Mouse (Mus musculus) lung, postnatal 10 days (tissue): ENCODE data around the gene Gabarapl1.
"Not testable (repeated sequence)": the region's sequence is repeated elsewhere in the genome, so short reads cannot be mapped to it uniquely, and the experiment has no call there.

ENCODE experiments used
- DNase-seq: peaks from one replicate; pipeline ENCODE4 v3.0.0; 2021

Gene Gabarapl1

DNA sequence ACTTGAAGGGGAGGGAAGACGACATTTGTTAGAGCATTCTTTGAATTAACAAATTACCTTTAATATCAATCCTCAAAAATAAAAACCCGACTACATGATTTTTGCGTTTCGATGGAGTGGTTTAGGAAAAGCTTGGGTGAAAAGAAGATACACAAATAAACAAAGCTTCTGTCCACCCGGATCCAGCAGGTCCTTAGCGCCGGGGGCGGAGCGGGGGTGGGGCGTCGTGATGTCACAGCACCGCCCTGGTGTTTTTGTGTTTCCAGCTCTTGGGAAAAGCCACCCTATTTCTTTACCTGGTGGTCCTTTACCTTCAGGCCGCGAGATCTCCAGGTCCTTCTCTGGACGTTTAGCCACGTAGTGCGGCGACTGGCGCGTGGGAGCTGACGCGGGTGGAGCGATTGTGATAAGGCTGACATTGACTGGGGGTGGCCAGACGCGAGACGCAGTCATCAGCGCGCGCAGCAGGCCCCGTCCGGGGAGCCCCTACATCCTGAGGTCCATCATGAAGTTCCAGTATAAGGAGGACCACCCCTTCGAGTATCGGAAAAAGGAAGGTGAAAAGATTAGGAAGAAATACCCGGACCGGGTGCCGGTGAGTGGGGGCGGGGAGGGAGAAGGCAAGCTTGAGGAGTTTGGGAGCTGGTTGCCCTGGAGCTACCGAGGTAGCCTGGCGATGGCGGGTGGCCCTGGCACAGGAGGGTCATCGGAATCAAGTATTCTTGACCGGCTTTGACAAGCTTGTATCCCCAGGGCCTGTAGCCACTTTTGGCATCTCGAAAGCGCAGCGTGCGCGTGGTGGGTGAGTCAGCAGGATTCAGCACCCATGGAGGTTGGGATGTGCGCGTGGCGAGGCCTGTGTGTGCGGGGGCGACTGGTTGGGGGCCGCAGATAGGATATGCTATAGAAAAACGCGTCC lies at the start of gene Gabarapl1:
Gene Gabarapl1 (plus strand): TSS at position 219 of the 919 bp plus-strand sequence.
- DNase-seq, result peak; percentile 88

DNA sequence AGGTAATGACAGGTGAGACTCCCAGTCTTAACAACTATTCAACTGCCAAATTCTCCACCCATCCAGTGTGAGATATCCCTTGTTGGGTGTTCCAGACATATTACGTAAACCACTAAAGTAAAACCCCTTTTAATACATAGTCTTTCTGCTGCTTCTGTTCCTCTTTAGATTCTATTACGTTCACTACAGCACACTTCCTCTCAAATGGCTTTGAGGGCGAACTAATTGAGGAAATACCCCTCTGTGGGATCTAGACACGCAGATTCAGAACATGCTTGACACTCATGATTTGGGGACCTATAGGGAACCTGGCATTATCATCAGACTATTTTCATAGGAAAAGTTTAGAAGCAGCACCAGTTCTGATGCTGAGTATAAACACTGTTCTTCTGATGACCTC lies 38.0 kb upstream of the Gabarapl1 start:
- no peak for DNase-seq

DNA sequence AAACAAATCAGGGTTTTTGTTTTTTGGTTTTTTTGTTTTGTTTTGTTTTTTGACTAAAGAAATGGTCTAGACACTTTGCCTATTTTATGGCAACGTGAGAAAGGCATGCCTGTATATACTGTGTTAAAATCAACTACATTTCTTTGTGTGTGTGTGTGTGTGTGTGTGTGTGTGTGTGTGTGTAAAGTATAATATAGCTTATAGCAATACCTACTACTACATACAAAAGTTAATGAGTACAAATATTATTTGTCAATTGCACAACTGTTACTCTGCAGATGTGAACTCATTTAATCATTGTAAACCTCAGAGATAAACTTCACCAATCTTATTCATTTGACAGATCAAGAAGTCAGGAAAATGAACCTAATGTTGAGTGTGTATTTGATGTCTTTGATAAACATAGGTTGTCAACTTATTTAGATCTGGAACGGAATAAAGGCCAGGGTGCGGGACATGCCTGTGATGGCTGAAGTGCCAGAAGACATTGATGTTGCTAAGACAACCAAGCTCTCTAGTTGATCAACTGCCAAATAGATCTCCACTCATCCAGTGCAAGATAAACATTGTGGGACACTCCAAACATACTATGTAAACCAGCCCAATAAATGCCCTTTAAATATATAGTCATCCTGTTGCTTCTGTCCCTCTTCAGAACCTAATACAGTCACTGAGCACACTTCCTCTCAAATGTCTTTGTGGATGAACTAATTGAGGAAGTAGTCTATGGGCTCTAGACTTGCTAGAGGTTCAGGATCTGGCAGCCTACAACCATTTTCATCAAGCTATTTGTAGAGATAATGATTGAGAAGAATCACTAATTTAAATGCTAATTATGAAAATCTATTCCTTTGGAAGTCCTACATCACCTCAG lies 35.4 kb upstream of the Gabarapl1 start:
- no peak for DNase-seq

DNA sequence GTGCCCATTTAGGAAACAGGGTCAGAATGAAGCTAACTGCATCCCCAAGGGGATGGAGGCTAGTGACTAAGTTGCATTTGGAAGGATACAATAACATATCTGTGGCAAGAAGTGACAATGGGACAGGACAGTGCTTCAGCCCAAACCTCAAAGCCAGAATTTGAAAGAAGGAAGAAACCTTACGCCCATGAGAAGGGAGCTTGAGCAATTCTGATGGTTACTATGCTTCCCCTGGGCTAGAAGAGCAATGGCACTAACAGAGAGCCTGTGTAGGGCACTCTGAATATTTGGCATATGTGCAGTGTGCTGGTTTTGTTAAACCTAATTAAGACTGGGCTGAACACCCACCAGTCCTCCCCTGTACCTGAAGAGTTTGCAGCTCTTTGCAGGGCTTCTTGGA lies 33.4 kb upstream of the Gabarapl1 start:
- DNase-seq, result not testable (repeated sequence)

DNA sequence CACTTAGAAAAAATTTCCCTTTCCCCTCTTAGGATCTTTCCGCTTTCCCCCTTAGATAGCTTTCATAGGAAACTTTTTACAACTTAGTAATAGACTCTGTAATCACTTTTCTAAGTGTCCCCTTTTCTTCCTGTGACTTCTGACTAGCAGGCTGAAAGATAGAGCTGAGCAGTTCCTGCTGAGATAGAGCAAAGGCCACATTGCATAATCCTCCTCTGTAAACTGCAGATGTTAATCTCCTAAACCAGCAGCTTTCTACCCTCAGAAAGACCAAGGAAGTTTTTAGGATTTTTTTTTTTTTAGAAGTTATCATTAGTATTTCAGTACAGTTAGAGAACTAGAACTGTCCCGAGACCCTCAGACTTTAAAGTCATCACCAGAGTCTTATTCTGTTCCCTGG lies 29.5 kb upstream of the Gabarapl1 start:
- no peak for DNase-seq

DNA sequence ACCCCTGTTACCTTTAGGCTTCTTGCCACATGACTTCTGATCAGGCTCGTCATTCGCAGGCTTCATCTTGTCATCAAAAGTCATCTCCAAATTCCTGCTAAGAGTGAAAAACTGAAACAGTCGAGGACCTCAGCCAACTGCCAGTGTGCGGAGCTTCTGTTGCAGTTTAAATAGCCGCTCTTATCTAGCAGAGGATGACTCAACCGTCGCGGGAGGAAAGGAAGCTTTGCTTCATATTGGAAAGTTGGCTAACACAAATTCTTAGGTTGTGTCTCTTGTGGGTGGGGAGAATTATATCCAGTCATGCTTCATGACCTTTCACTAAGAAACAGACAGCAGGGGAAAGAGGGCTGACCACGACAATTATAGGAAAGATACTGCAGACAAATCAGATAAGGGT lies 25.9 kb upstream of the Gabarapl1 start, which contains the start of gene Olr1:
Gene Olr1 (minus strand): TSS at position 142 of the 400 bp plus-strand sequence.
- DNase-seq, result no peak

DNA sequence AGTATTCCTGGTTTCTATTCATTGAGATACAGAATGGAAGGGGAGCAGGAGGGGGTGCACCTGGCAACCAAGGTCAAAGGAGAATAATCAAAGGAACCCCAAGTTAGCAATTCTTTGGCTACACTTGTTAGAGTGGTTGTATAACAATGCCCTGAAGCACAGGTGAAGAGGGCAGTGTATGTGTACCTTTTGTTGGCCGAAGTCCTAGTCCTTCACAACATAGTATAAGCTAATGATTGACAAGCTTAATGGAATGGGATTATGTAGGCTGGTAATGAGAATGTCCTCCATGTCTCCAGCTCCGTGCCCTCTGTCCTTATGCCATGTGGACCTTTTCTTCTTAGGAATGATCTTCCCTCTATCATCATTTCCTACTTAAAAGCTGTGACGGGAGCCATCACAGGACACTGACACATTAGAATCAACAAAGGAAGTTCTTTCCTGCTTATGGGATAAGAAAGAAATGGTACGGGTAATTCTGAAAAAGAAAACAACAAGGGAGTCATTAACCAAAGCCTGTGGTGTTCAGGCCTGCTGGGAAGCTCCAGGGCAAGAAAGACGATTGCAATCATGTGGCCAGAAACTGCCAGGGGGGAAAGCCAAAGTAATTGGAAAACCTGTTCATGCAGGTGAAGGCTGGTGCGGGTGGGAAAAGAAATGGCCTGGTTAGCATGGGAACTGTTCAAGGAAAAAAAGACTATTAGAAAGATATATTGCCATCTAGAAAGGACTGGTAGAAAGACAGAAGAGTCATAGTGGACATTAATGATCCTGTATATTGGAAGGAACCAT lies 22.6 kb upstream of the Gabarapl1 start:
- DNase-seq, result no peak

DNA sequence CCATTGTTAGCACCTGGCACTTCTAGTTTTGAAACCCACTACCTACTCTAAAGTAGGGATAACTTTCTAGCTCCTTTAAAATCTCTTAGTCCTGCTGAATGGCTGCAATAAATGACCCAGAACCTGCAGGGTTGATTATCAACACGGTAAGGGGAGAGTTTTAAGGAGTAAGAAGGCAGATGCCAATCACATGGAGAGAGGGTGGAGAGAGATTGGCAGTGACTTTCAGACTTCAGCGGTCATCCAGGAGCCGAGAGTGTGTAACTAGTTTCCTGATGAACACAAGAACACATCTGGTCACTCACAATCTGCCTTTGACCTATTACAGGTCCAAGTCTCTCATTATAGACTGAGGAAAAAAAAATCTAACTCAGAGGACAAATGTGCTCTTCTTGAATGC lies 20.6 kb upstream of the Gabarapl1 start, which contains the start of gene Tmem52b:
Gene Tmem52b (plus strand): TSS at position 189 of the 400 bp plus-strand sequence.
- no peak for DNase-seq

DNA sequence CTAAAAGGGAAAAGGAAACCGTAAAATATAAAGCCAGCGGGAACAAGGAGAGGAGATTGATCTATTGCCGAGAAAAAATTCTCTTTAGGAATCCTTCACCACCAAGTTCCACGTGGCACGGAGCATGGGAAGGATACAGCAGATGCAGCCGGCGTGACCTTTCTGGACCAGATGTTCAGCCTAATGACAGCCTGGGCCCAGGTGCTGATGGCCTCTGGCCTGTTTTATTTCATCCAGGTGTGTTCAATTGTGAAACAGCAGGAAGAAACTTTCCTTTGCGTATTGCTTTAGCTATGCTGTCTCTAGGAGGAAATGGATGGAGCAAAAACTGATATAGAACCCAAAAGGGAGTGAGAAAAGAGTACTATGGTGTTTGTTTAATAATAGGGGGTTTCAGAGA lies 20.1 kb upstream of the Gabarapl1 start:
- no peak for DNase-seq

DNA sequence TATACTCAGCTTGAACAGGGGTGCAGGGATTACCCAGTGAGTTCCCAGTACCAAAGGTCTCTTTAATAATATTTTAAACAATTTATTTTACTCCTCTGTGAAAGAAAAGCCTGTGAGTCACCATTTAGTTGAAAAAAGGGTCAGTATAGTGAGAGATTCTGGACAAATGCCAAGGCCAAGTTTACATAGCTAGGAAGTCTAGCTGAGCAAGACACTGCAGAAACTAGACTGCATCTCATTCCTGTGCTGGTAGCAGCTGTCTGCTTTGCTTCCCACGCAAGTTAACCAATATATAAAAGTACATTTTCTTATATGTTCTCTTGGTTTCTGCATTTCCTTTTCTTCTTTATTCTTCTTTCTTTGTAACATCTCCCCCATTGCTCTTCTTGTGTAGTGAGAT lies 19.6 kb upstream of the Gabarapl1 start:
- peak; percentile 59 for DNase-seq

DNA sequence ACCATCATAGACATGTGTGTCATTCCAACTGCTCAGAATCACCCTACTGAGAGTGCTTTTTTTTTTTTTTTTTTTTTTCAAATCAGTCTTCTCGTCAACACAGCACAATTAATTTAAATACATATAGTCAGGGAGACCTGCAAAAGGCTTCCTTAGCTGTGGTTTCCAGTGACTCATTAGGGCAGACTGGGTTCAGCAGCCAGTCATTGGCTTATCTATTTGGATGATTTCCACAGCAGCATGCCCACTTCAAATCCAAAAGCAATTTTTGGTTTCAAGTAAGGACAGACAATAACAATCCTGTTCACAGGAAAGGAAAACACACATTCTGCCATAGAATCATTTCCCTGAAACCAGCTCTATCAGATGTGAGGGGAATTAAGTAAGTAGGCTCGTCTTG lies 18.6 kb upstream of the Gabarapl1 start:
- no peak for DNase-seq

DNA sequence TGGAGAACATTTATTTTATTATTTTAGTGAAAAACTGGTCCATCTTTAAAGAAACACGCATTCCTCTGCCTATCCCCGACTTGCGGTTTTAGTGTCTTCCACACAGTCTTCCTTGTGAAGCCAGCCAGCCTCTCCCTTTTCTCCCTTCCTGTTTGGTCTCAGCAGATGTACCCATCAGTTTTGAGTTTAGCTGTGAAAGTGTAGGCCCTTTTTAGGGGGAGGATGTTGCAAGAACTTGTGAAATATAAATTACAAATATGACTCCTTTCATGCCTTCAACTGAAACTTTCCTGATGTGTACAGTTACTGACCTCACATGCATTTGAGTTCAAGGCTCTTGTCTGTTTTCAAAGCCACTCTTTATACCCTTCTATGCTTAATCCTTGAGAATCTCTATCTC lies 17.9 kb upstream of the Gabarapl1 start:
- DNase-seq, result no peak

DNA sequence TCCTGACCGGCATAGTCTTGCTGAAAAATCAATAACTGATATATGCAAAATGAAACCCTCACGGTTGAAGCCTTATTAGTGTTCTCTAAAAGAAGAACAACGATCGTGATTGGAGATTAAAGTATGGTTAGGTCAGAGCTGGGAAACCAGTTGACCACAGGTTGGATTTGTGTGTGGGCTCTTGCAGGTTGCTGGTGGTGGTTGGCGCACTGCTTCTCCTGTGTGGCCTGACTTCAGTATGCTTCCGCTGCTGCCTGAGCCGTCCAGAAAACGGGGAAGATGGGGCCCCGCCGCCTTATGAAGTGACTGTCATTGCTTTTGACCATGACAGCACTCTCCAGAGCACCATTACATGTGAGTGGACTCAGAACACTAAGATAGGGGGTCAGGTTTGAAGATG lies 16.6 kb upstream of the Gabarapl1 start:
- DNase-seq, result no peak

DNA sequence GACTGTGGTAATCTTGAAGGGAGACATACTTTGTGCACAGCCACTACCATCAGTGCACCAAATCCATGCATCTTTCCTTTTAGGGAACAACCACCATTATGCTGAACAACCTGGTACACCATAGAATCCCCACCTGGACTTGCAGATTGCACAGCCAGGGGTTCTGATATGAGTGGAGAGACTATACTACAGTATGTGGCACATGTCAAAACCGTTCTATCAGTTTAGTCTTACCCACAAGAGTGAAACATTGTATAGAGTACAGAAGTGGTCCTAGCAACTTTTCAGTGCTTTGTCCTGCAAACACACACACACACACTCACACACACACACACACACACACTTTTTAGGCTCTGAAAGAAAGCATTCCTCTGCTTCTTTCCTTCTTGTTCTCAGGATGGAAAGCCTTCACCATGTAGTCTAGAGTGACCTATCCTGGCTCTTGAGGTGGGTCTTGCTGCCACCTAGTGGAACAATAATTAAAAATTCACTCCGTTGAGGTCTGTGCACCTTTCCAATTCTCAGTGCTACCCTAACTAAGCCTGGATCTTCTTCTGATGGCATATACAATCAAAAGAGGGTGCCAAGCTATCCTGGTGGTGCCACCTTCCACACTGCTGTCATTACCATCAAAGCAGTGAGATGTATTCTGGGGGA lies 15.1 kb upstream of the Gabarapl1 start:
- peak; percentile 58 for DNase-seq

DNA sequence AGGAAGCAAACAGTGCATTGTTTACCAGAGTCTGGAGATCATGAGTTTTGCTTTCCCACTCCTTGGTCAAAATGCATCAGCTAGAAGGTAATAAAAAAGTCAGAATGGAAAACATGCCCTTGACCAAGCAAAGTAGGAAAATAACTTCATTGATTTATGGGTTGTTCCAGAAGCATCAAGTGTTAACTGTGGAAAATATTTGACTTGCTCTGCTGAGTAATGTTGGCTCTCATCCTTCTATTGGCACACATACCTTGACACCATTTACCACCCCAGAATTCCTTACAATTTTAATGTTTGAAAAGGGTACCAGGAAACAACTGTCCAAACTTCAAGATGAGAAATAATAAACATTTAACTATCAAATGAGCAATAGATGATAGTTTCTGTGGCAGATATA lies 6.9 kb upstream of the Gabarapl1 start:
- DNase-seq, result no peak

DNA sequence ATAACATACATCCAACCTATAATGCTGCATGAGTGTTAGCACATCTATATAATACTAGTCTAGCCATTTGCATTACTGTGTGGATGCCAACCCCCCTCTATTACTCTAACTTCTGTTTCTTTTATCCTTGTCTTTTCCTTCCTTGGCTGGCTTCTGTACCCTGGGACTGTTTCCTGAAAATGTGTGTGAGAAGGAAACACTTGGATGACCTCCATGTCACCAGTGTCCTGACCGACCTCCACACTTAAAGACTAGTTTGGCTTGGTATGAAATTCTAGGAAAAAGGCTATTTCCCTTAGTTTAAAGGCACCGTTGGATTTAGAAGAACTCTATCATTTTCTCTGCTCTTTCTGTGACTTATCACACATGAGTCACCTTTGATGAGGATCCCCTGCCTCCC lies 5.5 kb upstream of the Gabarapl1 start:
- no peak for DNase-seq

DNA sequence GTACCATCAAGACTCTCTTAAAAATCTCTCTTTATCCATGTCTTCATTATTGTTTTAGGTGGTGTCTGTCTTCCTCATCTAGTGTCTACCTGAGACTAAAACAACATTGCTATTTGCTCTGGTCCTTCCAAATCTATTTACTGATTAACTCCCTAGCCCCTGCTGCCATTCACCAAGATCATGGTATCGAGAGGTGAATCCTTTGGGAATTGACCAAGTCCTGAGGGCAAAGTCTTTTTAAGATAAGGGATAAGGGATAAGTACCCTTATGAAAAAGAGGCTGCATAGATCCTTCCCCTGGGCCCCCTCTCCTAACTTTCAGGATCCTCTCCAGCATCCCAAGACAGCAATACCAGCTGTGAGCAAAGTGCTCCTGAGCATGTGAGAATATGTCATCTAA lies 3.4 kb upstream of the Gabarapl1 start:
- no peak for DNase-seq

DNA sequence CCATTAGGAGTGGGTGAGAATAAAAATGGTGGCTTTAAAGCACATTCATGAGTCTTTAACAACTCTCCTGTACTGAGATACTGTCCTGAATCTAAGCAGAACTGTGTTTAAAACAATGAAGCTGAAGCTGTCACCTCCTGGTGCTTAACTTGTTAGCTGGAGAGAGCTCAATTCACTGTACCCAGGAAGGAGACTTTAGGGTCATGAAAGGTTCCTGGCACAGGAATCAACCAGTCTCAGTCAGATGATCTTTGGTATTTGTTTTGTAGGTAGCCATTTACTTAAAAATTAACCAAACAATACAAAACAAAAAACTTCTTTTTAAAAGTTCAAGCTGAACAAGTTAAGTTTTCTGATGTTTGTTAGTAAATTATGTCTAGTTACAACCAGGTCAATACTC lies 2.7 kb upstream of the Gabarapl1 start:
- no peak for DNase-seq

DNA sequence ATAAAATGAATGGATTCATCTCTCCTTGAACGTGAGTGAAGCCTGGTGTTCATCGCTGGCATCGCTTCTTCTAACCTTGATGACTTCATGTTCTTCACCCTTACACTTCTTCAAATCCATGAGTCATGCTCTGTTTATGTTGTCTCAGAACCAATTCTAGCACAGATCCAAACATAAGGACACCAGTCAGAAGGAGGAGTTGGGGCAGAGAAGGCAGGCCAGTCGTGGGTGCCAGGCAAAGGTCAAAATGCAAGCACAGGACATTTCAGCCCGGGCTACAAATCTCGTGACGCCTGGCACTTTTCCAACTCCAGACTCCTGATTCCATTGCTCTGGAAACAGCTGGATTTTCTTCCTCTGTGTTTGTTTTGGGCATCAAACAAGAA lies 411 bp upstream of the Gabarapl1 start:
- DNase-seq, result peak; percentile 85

DNA sequence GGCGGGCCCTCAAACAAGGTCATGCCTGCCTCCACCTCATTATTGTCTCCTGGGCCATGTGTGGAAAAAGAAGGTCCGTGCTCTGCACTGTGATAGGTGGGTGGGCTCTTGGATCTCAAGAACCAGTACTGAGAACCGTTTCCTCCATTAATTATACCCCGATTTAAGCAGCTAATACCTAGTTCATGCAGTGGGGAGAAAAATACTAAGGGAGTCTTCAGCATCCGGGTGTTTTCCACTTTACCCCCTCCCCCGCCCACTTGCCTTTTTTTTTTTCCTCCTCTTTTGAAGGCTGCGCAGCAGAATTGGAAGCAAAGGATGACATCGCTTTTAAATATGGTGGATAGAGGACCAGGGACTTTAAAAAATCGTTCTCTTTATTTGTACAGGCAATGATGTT lies 1.1 kb downstream of the Gabarapl1 start:
- no peak for DNase-seq

DNA sequence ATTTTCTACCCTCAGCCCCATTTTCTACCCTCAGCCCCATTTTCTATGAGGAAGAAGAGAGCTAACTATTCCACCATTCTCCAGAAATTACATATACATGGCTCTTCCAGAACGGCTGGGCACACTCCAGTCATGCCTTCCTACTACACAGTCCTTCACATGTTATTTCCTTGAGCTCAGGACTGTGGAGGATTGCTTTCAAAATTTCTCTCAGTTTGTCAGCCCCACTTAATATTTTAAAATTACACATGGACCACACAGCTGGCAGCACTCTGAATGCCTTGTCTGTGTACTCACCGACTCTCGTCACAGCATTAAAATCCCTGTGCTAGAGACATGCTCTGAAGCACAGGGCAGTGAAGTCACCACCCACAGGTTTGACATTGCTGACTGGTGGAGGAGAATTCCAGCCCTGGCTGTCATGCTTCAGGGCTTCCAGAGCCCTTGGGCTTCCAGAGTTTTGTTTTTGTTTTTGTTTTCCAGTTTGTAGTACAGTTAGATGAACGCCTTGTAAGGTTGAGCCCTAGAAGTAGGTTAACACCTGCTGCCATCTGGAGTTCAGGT lies 1.7 kb downstream of the Gabarapl1 start:
- no peak for DNase-seq

DNA sequence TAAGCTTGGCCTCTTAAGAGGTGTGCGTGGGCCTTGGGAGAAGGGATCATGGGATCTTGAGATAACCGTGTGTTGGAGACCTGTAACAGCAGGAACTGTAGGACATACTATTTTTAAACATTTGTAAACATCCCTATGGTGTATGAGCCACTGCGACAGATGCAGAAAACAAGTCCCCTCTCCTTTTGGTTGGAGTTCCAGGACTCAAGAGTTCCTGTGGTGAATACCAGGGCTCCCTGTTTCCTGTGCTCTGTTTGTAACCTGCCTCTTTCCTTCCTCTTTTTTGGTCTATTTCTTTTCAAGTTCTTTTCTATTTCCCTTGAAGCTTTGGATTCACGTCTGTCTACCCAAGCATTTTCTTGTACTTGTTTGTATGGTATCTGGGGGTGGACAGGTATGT lies 2.8 kb downstream of the Gabarapl1 start:
- DNase-seq, result no peak
